Mouse (Mus musculus) heart, embryonic 10.5 days (tissue): Measurements from ENCODE around the gene Polh. TPM values are rescaled to one million over a fixed set of nuclear protein-coding genes. Genes with fewer than 3 reads are reported as not detected.

Experiments
- DNase-seq: peaks from one replicate; pipeline ENCODE4 v3.0.0-alpha.2; 2017; ENCODE audit warnings: low spot score
- H3K27ac ChIP-seq: fragments of 300-500 bp; sonication (generic); 2 replicates; pipeline ENCODE4 v1.5.1; 2016; ENCODE audit warnings: mild to moderate bottlenecking
- H3K27me3 ChIP-seq: fragments of 300-500 bp; sonication (generic); 2 replicates; pipeline ENCODE4 v1.6.1; 2016; ENCODE audit warnings: mild to moderate bottlenecking; ENCODE audit not compliant: poor library complexity, insufficient read depth, severe bottlenecking
- H3K36me3 ChIP-seq: fragments of 300-500 bp; sonication (generic); 2 replicates; pipeline ENCODE4 v1.6.1; 2016; ENCODE audit warnings: mild to moderate bottlenecking, moderate library complexity
- H3K4me1 ChIP-seq: fragments of 300-500 bp; sonication (generic); 2 replicates; pipeline ENCODE4 v1.6.1; 2016; ENCODE audit warnings: mild to moderate bottlenecking
- H3K4me3 ChIP-seq: fragments of 300-500 bp; sonication (generic); 2 replicates; pipeline ENCODE4 v1.5.1; 2016; ENCODE audit warnings: mild to moderate bottlenecking, moderate library complexity
- H3K9me3 ChIP-seq: fragments of 300-500 bp; sonication (generic); 2 replicates; pipeline ENCODE4 v1.6.1; 2016; ENCODE audit warnings: mild to moderate bottlenecking, moderate library complexity
- WGBS: fragments of 180-500 bp; shearing (Covaris S2); methylation state at CpG from one replicate; pipeline ENCODE4 v1.1.7; 2016; 5-methylcytosine and 5-hydroxymethylcytosine counted together
- polyA plus RNA-seq: library from polyadenylated mRNA; unstranded; fragments of >200 nt; fragmentation: Nextera tagmentation; extraction: Ambion mirVana; gene quantifications from 2 replicates; pipeline ENCODE4 v1.2.1, GENCODE M21; 2016

Gene Polh
- polyA plus RNA-seq, 1 experiment from 2014 or later = 8.3 TPM

DNA sequence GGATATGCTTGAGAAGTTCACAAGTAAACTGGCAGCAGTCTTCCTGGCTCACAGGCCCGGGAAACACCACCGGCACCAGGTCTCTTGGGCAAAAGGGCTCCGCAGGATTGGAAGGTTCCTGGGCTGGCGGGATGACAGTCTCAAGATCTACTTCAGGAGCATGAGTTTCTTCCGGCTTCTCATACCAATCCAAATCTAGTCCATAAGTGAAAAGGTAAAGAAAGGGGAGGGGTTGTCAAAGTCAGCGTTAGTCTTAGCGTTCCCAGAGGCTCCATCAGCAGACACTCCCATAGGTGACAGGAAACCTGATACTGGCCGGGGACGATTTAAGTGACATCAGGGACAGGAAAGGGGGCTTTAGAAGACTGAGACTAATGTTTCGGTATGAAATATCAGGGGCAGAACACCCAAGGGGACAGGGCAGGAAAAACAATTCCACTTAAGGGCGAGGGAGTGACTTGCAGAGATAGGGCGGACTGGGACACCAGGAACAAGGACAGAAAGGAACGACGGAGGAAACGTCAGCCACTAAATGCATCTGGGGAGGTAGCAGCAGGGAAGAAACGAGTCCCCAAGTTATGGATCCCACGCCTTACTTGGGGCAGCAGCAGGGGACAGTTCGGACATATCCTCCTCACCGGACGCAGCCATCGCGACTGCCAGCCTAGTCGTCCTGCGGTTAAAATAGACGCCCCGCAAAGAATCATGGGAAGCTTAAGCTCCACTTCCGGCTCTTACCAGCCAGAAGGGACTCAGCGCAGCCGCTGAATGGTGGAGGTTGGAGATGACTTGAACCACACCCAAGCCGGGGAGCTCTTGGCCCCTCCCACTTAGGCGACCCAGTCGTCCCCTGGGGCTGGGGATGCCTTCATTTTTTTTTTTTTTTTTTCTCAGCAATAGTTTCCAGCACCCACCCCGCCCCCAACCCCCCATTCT lies 49.3 kb downstream of the Polh start, which contains the start of gene Mad2l1bp:
Gene Mad2l1bp (minus strand): TSS at position 707 of the 936 bp plus-strand sequence.
- peak; percentile 97 for DNase-seq
- WGBS = 3% methylated on average over 33 of the region's 33 CpGs
- no peaks in the 10 kb centered on the region for H3K27me3 ChIP-seq
- no peaks in the 10 kb centered on the region for H3K9me3 ChIP-seq
- peak within 1 kb of the TSS; percentile 72 for H3K4me3 ChIP-seq
- peak within 1 kb of the TSS; percentile 85 for H3K27ac ChIP-seq
- peaks cover 20% of the 10 kb centered on the region for H3K36me3 ChIP-seq
- peaks cover 18% of the 10 kb centered on the region for H3K4me1 ChIP-seq

DNA sequence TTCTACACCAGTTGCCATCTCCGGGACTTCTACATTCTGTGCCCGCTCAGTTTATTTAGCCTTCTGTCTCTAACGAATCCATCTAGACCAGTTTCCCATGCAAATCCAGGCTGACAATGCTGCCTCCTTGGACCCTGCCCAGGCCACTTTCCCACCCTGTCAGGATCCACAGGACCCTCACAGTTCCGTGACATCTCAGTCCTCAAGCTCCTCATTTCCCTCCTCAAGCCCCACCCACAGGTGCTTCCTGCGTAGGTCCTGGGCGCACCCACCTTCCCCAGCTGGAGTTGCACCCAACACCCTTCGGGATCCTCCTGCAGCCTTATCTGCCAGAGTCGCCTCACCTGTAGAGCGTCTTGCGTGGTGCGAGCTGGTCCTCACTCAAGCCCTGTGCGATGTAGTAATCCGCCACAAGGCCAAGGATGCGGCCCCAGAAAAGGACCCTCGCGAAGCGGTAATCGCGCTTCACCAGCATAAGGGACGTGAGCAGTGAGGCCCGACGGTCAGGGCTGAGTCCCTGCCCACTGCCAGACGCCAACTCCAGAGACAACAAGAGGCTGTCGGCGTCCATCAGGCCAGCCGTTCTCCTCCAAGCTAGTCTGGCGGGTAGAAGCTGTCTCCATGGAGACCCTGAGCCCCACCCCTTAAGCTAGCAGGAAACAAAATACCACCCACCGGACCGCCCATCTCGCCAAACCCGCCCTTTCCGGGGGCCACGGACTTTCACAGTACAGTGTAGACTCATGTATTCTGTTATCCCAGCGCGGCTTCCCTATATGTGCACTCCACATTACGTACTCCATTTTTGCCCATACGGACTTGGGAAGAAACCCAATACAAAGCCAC lies 58.6 kb downstream of the Polh start, which contains the start of gene Rsph9:
Gene Rsph9 (minus strand): TSS at position 639 of the 846 bp plus-strand sequence.
- Histone ChIP-seq H3K27ac (peak within 1 kb of the TSS; percentile 75), H3K4me3 (peak within 1 kb of the TSS; percentile 63), H3K4me1 (peaks cover 28% of the 10 kb centered on the region), H3K9me3 (no peaks in the 10 kb centered on the region), H3K36me3 (peaks cover 39% of the 10 kb centered on the region), H3K27me3 (no peaks in the 10 kb centered on the region; the same call in 1 of the 2 replicates)
- DNase-seq = peak; percentile 96
- 7% methylated on average over 37 of the region's 37 CpGs for WGBS

DNA sequence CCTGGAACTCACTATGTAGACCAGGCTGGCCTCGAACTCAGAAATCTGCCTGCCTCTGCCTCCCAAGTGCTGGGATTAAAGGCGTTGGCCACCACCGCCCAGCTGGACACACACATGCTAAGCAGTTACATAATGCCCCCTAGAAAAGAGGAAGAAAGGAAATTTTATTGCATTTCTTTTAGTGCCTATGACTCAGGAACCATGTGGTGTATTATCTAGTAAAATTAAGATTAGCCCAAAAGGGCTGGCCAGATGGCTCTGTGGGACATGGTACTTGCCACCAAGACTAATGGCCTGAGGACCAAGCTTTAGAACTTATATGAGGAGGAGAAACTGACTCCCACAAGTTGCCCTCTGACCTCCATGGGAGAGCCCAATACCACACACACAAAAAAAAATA lies 62.6 kb downstream of the Polh start:
- no peak for DNase-seq
- peaks cover 28% of the 10 kb centered on the region for H3K4me1 ChIP-seq
- H3K9me3 ChIP-seq = no peaks in the 10 kb centered on the region
- no peak overlapping the region for H3K27ac ChIP-seq
- H3K27me3 ChIP-seq = no peaks in the 10 kb centered on the region; the same call in 1 of the 2 replicates
- H3K36me3 ChIP-seq = no peaks in the 10 kb centered on the region
- no peak overlapping the region for H3K4me3 ChIP-seq
- 85% methylated on average over 3 of the region's 3 CpGs for WGBS

DNA sequence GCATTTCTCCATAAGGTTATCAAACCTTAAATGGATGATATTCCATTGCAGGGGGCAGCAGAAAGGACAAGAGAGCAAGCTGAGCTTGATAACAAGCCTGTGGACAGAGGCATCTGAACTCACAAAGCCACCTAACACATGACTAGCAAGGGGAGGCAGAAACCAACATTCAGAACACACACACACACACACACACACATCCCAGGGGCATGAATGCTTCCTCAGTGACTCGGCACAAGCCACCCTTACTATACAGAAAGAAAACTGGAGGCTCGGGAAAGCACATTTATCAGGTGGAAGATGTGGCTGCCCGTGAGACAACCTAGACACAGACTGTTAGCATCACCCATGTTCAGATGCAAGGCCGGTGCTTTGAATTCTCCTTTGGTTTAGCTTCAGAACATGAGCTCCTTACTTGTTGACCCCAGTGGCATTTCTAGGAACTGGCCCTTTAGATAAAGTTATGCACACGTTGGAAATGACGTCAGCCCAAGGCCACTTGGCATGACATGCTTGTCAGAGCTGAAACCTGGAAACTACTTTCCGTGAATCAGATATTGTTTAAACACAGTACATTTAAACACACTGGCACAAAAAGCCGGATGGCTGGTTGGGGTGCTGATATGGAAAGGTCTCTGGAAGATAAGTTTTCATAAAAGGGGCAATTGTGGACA lies 63.7 kb downstream of the Polh start:
- H3K36me3 ChIP-seq = no peaks in the 10 kb centered on the region
- WGBS = 61% methylated on average over 8 of the region's 8 CpGs
- no peak overlapping the region for H3K4me3 ChIP-seq
- no peak for DNase-seq
- no peaks in the 10 kb centered on the region for H3K9me3 ChIP-seq
- H3K4me1 ChIP-seq = peaks cover 20% of the 10 kb centered on the region
- no peaks in the 10 kb centered on the region; the same call in 1 of the 2 replicates for H3K27me3 ChIP-seq
- H3K27ac ChIP-seq = no peak overlapping the region

DNA sequence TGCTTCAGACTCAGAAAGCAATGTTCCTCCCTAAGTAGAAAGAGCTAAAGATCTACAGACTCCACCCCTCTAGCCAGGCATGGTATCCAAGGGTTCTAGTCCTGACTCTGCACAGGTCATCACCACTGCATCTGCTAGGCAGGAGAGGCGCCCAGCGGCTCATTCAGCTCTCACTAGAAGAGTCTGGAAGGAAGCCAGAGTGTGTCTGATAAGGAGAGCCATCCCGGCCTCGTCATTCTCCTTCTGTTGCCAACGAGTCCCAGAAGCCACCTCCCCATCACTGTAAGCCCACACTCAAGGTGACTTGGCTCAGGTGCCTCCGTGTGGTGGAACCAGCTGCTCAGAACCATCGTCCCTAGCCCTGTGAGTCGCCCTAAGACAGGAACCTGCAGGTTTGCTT lies 69.6 kb downstream of the Polh start:
- Histone ChIP-seq H3K4me1 (peaks cover 17% of the 10 kb centered on the region), H3K4me3 (no peak overlapping the region), H3K27me3 (peaks cover 11% of the 10 kb centered on the region; the same call in 1 of the 2 replicates), H3K9me3 (no peaks in the 10 kb centered on the region), H3K36me3 (peaks cover 23% of the 10 kb centered on the region), H3K27ac (no peak overlapping the region)
- WGBS = 46% methylated on average over 8 of the region's 8 CpGs
- no peak for DNase-seq

DNA sequence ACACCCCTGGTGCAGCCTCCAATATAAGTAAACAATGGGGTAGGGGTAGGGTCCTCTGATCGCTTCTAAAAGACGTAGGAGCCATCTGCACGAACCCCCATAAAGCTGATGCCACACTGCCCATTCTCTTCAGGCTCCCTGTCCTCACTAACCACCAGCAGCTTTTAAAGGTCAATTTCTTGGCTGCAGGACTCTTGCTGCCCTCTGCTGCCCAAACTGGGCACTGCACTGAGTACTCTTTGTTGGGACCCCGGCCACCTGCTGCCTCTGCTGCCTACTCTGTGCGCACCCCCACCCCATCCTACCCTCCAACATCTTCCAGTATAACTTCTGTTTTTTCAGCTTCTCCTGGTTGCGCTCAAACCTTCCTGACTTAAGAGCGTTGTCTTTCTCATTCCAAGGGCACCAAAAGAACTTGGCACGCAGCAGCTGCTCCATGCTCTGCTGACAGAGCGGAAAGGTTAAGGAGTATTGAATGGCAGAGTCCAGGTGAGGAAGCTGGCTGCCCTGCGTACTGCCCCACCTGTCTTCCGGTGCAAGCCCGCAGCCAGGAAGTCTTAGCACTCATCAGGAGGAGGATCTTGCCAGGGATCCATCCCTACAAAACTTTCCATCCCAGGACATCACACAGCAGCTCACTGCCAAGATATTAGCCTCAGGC lies 70.3 kb downstream of the Polh start:
- no peak for DNase-seq
- H3K27ac ChIP-seq = no peak overlapping the region
- peaks cover 11% of the 10 kb centered on the region; the same call in 1 of the 2 replicates for H3K27me3 ChIP-seq
- H3K9me3 ChIP-seq = no peaks in the 10 kb centered on the region
- H3K4me3 ChIP-seq = no peak overlapping the region
- H3K4me1 ChIP-seq = peaks cover 17% of the 10 kb centered on the region
- peaks cover 30% of the 10 kb centered on the region for H3K36me3 ChIP-seq
- 17% methylated on average over 12 of the region's 12 CpGs for WGBS

DNA sequence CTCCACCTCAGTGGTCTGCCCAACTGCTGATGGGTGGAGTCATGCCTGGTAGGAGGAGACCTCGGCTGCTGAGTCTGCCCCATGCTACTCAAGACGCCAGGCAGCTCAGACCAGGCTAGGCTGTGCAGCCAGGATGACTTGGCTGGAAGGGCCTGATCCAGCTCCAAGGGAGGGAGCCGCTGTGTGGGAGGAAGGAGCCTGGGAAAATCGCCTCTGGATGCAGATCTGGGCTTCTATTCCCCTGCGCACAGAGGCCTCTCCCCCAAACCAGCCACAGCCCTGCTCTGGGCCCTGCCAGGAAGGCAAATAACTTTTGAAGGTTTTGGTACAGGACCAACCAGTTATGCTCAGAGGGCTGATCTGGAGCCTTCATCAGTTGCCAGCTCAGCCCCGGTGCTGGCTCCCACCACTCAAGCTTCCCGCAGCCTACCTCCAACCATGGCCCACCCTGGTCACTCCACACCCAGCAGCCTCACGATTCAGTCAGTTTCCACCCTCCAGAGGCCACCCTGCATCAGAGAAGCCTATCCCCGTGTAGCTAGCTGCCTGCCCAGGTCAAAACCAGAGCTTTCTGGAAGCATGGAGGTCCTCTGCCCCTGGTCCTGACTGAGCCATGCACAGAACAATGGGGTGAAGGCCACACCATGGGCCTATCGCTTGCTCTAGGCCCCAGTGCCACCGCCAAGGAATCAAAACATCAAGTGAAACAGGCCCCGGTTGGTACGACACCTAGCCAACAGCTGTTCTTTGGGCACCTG lies 72.5 kb downstream of the Polh start:
- 81% methylated on average over 13 of the region's 13 CpGs for WGBS
- Histone ChIP-seq H3K27ac (no peak overlapping the region), H3K36me3 (peaks cover 52% of the 10 kb centered on the region), H3K9me3 (no peaks in the 10 kb centered on the region), H3K4me1 (peaks cover 20% of the 10 kb centered on the region), H3K27me3 (peaks cover 11% of the 10 kb centered on the region; the same call in 1 of the 2 replicates), H3K4me3 (no peak overlapping the region)
- DNase-seq = no peak

DNA sequence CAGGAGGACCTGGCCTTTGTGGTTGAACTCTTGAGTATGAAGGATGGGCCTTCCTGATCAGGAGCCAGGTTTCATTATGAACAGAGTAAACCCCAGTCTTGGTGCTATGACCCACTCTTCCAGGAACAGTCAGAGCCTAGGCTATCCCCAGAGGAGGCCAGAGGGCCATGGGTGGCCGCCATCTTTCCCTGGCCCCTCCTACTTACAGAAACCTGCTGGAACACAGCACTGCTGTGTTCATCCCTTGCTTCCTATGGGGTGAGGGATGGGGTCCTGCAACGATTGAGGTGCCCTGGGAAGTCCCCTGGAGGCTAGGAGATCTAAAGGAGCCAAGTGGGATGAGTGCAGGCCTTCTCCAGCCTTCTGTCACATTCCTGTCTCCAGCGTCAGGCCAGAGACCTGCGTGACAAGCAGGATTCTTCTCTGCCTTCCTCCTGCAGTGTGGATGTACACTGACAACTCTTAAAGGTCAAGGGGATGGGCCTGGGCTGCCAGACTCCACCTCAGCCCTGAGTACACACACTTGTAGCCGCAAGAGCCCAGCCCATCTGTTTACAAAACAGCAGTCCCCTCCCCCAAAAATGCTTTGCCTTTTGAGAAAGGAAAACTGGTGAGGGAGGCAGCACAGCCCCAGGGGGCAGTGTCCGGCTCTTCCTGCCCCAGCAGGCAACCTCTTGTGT lies 74.5 kb downstream of the Polh start:
- H3K9me3 ChIP-seq = no peaks in the 10 kb centered on the region
- H3K4me1 ChIP-seq = peaks cover 19% of the 10 kb centered on the region
- peaks cover 72% of the 10 kb centered on the region for H3K36me3 ChIP-seq
- no peak overlapping the region for H3K4me3 ChIP-seq
- no peak for DNase-seq
- 73% methylated on average over 6 of the region's 6 CpGs for WGBS
- no peak overlapping the region for H3K27ac ChIP-seq
- H3K27me3 ChIP-seq = peaks cover 9% of the 10 kb centered on the region; the same call in 1 of the 2 replicates

DNA sequence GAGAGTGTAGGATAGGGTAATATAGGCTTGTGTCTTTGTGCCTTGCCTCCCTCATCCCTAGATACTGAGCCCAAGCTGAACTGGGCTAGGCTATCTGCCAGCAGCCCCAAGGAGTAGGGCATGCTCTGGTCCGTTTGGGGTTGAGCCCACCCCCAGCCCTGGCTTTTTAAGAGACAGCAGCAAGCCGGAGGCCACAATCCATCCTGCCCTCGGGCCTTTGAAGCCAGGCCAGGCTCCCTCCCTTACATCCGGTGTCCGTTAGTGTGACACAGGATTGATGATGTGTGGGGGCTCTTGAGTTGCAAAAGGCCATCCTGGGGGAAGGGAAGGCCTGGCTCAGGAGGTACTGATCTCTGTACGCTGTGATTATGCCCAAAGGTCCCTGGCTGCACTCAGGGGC lies 75.8 kb downstream of the Polh start:
- H3K27me3 ChIP-seq = no peaks in the 10 kb centered on the region
- no peak overlapping the region for H3K4me3 ChIP-seq
- no peak for DNase-seq
- WGBS = 85% methylated on average over 6 of the region's 6 CpGs
- H3K4me1 ChIP-seq = peaks cover 14% of the 10 kb centered on the region
- H3K27ac ChIP-seq = no peak overlapping the region
- H3K9me3 ChIP-seq = no peaks in the 10 kb centered on the region
- H3K36me3 ChIP-seq = peaks cover 86% of the 10 kb centered on the region

DNA sequence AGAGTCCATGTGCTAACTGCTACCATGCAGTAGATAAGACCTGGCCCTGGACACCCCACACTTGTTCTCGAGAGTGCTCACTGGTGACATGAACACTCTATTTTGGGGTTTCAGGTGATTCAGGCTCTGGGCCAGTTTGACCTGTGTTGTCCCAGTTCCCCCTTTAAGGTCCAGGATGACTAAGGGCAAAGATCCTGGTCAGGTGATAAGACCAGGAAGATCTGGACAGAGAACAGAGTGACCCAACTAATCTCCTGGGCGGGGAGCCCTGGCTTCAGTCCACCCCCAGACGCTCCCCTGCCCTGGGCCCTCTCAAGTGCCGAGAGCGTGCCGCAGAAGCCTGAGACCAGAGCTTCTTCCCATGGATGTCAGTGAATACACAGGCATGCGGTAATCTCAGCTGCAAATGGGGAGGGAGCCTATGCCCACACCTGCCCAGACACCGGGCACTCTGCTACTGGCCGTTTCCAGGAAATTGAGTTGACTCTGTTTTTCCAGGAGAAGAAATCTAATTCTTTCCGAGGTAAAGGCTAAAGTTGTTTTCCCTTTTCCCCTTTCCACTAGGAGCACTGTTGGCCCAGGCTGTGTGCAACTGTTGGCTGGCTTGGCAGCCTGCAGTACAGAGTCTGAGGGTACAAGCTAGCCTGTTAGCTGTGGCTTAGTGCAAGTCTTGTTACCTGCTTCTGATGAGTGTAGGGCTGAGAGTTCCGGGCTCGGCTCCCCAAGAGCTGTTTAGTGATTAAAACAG lies 78.3 kb downstream of the Polh start:
- WGBS = 84% methylated on average over 12 of the region's 12 CpGs
- Histone ChIP-seq H3K27ac (no peak overlapping the region), H3K4me1 (0 out of 2 replicates have a peak, but pooled peaks cover 3% of the 10 kb centered on the region), H3K27me3 (no peaks in the 10 kb centered on the region), H3K9me3 (no peaks in the 10 kb centered on the region), H3K4me3 (no peak overlapping the region), H3K36me3 (peaks cover 90% of the 10 kb centered on the region)
- no peak for DNase-seq
